Mouse (Mus musculus) heart, postnatal 0 days (tissue): ENCODE measurements around the gene Igflr1. TPM values are rescaled to one million over a fixed set of nuclear protein-coding genes. Genes with fewer than 3 reads are reported as not detected.

Source experiments
- ATAC-seq: fragments of 200-750 bp; cut with Nextera tagmentation; 2 replicates; pipeline ENCODE4 v1.8.0; 2017; ENCODE audit warnings: low read depth, moderate number of reproducible peaks, moderate library complexity; ENCODE audit not compliant: insufficient read depth
- DNase-seq: peaks from one replicate; pipeline ENCODE4 v3.0.0-alpha.2; 2016; ENCODE audit warnings: low spot score
- H3K27ac ChIP-seq: fragments of 300-500 bp; sonication (generic); 2 replicates; pipeline ENCODE4 v1.5.1; 2014; ENCODE audit warnings: low read depth, mild to moderate bottlenecking
- H3K27me3 ChIP-seq: fragments of 300-500 bp; sonication (generic); 2 replicates; pipeline ENCODE4 v1.6.1; 2014; ENCODE audit warnings: low read length, mixed read lengths; ENCODE audit not compliant: control insufficient read depth, insufficient read depth
- H3K36me3 ChIP-seq: fragments of 300-500 bp; sonication (generic); replicated peaks from 2 replicates; pipeline ENCODE4 v1.6.1; 2014; ENCODE audit warnings: low read length, mixed read lengths; ENCODE audit not compliant: control insufficient read depth, insufficient read depth
- H3K4me1 ChIP-seq: fragments of 300-500 bp; sonication (generic); 2 replicates; pipeline ENCODE4 v1.6.1; 2014; ENCODE audit warnings: antibody characterized with exemption; ENCODE audit not compliant: control insufficient read depth, insufficient read depth
- H3K4me2 ChIP-seq: fragments of 300-500 bp; sonication (generic); 2 replicates; pipeline ENCODE4 v1.6.1; 2014; ENCODE audit warnings: low read depth, mild to moderate bottlenecking, low read length, moderate library complexity
- H3K4me3 ChIP-seq: fragments of 300-500 bp; sonication (generic); 2 replicates; pipeline ENCODE4 v1.5.1; 2014; ENCODE audit warnings: low read depth, low read length
- H3K9ac ChIP-seq: fragments of 300-500 bp; sonication (generic); replicated peaks from 2 replicates; pipeline ENCODE4 v1.6.1; 2014; ENCODE audit warnings: low read depth, low read length, mixed read lengths
- H3K9me3 ChIP-seq: fragments of 300-500 bp; sonication (generic); replicated peaks from 2 replicates; pipeline ENCODE4 v1.6.1; 2016; ENCODE audit warnings: low read length; ENCODE audit not compliant: control insufficient read depth
- CTCF ChIP-seq: IDR thresholded peaks from 2 replicates; pipeline ENCODE4 v1.5.1; 2016; ENCODE audit warnings: antibody characterized with exemption, control low read depth, low read depth
- EP300 ChIP-seq: IDR thresholded peaks from 2 replicates; pipeline ENCODE4 v1.6.1; 2016; ENCODE audit warnings: antibody characterized with exemption, low read depth
- WGBS: fragments of 180-500 bp; shearing (Covaris S2); extraction: QIAGEN DNeasy Blood & Tissue Kit; methylation state at CpG from one replicate; pipeline ENCODE4 v1.1.7; 2014; 5-methylcytosine and 5-hydroxymethylcytosine counted together
- polyA plus RNA-seq: library from polyadenylated mRNA; unstranded; fragments of >200 nt; fragmentation: Nextera tagmentation; extraction: Ambion mirVana; gene quantifications from 2 replicates; pipeline ENCODE4 v1.2.1, GENCODE M21; 2015
- total RNA-seq: library from RNA; depleted of rRNA; stranded (reverse); fragments of >200 nt; gene quantifications from 2 replicates; pipeline ENCODE4 v1.2.3, GENCODE M21; 2014; ENCODE audit warnings: low replicate concordance

Igflr1 gene
- total and polyA plus RNA-seq, 2 experiments from 2014 or later, result 0.94 to 3.3 TPM

DNA sequence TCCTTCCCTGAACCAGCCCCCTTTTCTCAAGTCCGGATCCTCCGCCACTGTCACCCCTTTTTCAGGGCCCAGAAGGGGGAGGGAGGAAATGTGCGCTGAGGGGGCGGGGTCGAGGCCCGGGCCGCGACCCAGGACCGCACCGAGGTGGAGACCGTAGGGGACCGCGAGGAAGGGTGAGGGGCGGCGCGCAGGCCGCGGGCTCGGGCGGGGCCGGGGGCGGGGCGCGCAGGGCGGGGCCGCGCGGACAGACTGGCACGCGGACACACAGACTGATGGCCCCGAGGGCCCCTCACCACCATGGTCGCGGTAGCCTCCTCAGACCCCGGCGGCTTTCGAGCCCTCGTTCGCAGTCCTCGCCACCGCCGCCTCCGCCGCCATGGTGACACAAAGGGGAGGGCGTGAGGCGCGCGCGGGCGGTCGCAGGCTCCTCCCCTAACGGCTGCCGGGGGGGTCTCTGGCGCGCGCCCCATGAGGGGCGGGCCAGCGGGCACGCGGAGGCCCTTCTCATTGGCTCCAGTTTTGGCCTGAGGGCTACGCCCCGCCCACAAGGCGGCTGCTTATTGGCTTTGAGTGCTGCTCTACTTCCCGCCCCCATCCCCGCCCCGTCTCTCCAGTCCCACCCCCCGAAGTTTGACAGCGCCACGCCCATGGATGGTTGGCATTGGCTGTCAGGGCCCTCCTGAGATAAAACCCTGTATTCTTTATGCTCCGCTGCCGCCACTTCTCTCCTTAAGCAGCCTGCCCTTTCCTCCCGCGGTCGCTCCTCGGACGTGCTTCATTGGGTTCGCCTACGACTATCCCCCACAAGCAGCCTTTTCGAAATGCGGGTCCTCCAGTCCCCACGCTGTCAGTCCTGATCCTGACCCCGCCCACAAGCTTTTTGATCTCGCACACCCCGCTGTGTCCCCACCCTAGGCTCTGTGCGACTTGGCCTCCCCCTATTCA lies 30.3 kb upstream of the Igflr1 start, which contains the start of gene Arhgap33:
Gene Arhgap33, minus strand, starts transcription at position 428 of the 945 bp plus-strand sequence.
- Histone ChIP-seq H3K9ac (peak within 1 kb of the TSS; percentile 60), H3K27ac (no peak within 1 kb of the TSS), H3K4me2 (peak within 1 kb of the TSS; percentile 86), H3K4me1 (peaks cover 21% of the 10 kb centered on the region), H3K27me3 (no peaks in the 10 kb centered on the region), H3K4me3 (peak within 1 kb of the TSS; percentile 58), H3K9me3 (no peaks in the 10 kb centered on the region), H3K36me3 (peaks cover 16% of the 10 kb centered on the region)
- TF ChIP-seq EP300 (no peak), CTCF (no peak)
- ATAC-seq (peak; percentile 96), DNase-seq (peak; percentile 94)
- WGBS, result under 1% methylated on average over 68 of the region's 84 CpGs

DNA sequence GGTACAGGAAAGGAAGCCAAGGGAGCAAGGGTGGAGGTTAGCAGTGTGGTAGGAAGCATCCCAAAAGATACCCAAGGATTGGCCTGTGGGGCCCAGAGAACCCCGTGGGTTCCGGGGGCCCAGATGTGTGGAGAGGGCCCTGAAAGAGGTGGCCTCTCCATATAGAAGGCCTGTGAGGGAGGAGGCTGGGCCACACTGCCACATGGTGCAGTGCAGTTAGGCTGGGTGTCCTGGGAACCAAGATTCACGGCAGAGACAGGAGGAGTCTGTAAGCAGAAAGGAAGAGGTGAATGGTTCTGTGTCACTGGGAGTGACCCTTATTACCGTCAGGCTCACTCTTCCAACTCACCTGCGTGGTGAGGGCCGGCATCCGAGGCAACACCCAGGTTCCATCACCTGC lies 24.7 kb upstream of the Igflr1 start:
- peaks cover 8% of the 10 kb centered on the region for H3K36me3 ChIP-seq
- 88% methylated on average over 7 of the region's 7 CpGs for WGBS
- no peaks in the 10 kb centered on the region for H3K9me3 ChIP-seq

DNA sequence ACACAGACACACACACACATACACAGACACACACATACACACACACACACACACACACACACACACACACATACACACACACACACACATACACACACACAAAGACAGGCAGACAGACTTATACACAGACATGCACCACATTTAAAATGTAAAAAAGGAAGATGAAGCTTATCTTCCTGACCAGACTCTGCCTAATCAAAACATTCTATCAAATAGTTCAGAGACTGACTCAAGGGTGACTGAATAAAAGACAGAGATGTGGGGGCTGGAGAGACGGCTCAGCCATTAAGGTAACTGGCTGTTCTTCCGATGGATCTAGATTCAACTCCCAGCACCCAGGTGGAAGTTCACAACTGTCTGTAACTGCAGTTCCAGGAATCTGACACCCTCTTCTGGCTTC lies 20.9 kb upstream of the Igflr1 start:
- no peaks in the 10 kb centered on the region for H3K27me3 ChIP-seq
- TF ChIP-seq CTCF (no peak), EP300 (no peak)
- DNase-seq (no peak), ATAC-seq (no peak)
- no peak overlapping the region for H3K9ac ChIP-seq
- H3K27ac ChIP-seq, result no peak overlapping the region
- H3K9me3 ChIP-seq, result no peaks in the 10 kb centered on the region
- WGBS, result 88% methylated on average over 2 of the region's 2 CpGs
- no peaks in the 10 kb centered on the region for H3K4me1 ChIP-seq
- H3K4me3 ChIP-seq, result no peak overlapping the region
- H3K36me3 ChIP-seq, result peaks cover 28% of the 10 kb centered on the region
- no peak overlapping the region for H3K4me2 ChIP-seq

More for the DNA sequence above, 24.7 kb upstream of the Igflr1 start:
- DNase-seq, result no peak
- no peak overlapping the region for H3K4me2 ChIP-seq
- ATAC-seq, result no peak
- no peak overlapping the region for H3K4me3 ChIP-seq
- no peaks in the 10 kb centered on the region for H3K4me1 ChIP-seq
- TF ChIP-seq CTCF (no peak), EP300 (no peak)
- no peak overlapping the region for H3K27ac ChIP-seq
- no peak overlapping the region for H3K9ac ChIP-seq
- no peaks in the 10 kb centered on the region for H3K27me3 ChIP-seq

DNA sequence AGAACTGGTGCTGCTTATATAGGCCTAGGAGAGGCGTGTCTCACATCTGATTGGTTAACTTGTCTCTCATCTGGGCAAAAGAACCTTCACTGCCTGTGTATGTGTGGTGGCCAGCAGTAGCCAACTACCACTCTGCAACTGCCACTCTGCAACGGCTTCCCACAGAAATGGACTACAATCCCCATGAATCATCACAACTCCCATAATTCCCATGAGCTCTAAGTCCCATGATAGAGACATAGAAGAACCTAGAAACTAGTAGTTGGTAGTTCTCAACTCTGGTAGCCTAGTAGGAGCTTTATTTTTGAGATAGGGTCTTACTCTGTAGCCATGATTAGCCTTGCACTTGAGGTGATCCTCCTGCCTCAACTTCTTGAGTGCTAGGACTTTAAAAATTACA lies 15.3 kb upstream of the Igflr1 start:
- Histone ChIP-seq H3K36me3 (peaks cover 23% of the 10 kb centered on the region), H3K27me3 (no peaks in the 10 kb centered on the region), H3K4me2 (no peak overlapping the region), H3K9me3 (no peaks in the 10 kb centered on the region), H3K27ac (no peak overlapping the region), H3K9ac (no peak overlapping the region), H3K4me3 (no peak overlapping the region), H3K4me1 (0 out of 2 replicates have a peak, but pooled peaks cover 5% of the 10 kb centered on the region)
- TF ChIP-seq EP300 (no peak), CTCF (no peak)
- no peak for ATAC-seq
- no peak for DNase-seq
- 88% methylated on average over 1 of the region's 2 CpGs for WGBS

DNA sequence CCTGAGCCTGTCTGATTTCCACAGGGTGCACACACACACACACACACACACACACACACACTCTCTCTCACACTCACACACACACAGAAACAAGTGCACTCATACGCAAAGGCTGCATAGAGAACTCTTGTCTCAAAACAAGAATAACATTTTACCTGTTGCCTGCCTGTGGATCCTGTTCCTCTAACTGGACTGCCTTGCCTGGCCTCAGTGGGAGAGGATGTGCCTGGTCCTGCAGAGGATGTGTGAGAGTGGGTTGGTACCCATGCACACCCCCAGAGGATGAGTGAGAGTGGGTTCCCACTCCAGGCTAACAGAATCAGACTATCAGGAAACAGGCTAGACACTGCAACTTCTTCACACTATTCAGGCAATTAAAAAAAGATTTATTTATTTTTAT lies 14.6 kb upstream of the Igflr1 start:
- DNase-seq (no peak), ATAC-seq (no peak)
- Histone ChIP-seq H3K9me3 (no peaks in the 10 kb centered on the region), H3K9ac (no peak overlapping the region), H3K4me1 (0 out of 2 replicates have a peak, but pooled peaks cover 5% of the 10 kb centered on the region), H3K4me2 (no peak overlapping the region), H3K27ac (no peak overlapping the region), H3K4me3 (no peak overlapping the region), H3K36me3 (peaks cover 30% of the 10 kb centered on the region), H3K27me3 (no peaks in the 10 kb centered on the region)
- 93% methylated on average over 1 of the region's 1 CpGs for WGBS
- TF ChIP-seq EP300 (no peak), CTCF (no peak)
